Mouse (Mus musculus): ENCODE data around the gene Ssbp3.

DNA sequence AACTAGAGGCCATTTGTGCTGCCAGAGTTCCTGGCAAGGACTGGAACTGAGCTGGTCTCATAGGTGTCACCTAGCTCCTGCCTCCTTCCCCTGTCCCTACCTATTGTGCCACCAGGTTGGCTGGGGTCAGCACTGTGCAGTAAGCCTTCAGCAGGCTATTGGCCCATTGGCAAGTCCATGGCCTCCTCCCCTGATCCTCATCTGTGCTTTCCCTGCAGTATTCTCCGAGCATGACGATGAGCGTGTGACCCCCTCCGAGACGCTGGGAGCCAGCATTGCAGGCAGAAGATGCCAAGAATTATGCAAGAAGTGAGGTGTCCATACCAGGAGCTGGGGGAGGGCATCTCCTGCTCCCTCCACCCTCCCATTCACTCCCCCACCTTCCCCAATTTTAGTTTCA lies 137.3 kb downstream of the Ssbp3 start:
- TF ChIP-seq POLR2A (IDR thresholded peaks at IDR 0.05; ENCODE audit: low read depth, low read length) (no peak), CTCF (IDR thresholded peaks at IDR 0.05; ENCODE audit: borderline replicate concordance, insufficient read depth, low read length) (no peak)
